Mouse (Mus musculus): ENCODE measurements around the gene Pif1. TPM values are rescaled to one million over a fixed set of nuclear protein-coding genes. Genes with fewer than 3 reads are reported as not detected.
A peak's percentile ranks its signal among the peaks of the same experiment; 100 is the strongest.

Gene Pif1
- polyA plus RNA-seq, 1 experiment from 2014 or later: 11.0 TPM

DNA sequence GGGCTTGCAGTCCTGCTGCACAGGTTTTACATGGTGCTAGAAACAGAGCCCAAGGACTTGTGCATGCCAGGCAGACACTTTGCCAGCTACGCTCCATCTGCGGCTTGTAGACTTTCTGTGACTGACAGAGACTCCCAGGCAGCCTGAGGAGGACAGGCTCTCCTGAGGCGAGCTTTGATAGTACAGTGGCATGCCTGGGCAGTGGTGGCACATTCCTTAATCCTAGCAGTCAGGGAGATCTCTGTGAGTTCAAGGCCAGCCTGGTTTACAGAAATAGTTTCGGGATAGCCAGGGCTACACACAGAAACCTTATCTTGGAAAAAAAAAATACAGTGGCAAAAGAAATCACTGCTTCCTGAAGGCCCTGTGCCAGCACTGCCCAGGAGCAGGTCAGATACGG is 39.8 kb upstream of the Pif1 start:
- H3K9ac ChIP-seq (replicated peaks; ENCODE audit: low read depth, low read length): no peak overlapping the region
- no peak overlapping the region for H3K4me2 ChIP-seq (replicated peaks; ENCODE audit: low read depth, low read length)
- no peak overlapping the region for H3K27ac ChIP-seq (ENCODE audit: low read length)
- no peaks in the 10 kb centered on the region for H3K27me3 ChIP-seq (ENCODE audit: control insufficient read depth, insufficient read depth, low read length)
- no peaks in the 10 kb centered on the region for H3K9me3 ChIP-seq (ENCODE audit: control insufficient read depth, low read depth, low read length)
- WGBS: 88% methylated on average over 5 of the region's 5 CpGs
- H3K4me1 ChIP-seq (ENCODE audit: control insufficient read depth, insufficient read depth, low read length): peaks cover 29% of the 10 kb centered on the region; the same call in 1 of the 2 replicates
- no peak for ATAC-seq (ENCODE audit: insufficient number of reproducible peaks, insufficient read depth, low FRiP score, low read depth)
- no peak overlapping the region for H3K4me3 ChIP-seq (ENCODE audit: low read depth, low read length)
- no peaks in the 10 kb centered on the region for H3K36me3 ChIP-seq (ENCODE audit: control insufficient read depth, insufficient read depth, low read length)

DNA sequence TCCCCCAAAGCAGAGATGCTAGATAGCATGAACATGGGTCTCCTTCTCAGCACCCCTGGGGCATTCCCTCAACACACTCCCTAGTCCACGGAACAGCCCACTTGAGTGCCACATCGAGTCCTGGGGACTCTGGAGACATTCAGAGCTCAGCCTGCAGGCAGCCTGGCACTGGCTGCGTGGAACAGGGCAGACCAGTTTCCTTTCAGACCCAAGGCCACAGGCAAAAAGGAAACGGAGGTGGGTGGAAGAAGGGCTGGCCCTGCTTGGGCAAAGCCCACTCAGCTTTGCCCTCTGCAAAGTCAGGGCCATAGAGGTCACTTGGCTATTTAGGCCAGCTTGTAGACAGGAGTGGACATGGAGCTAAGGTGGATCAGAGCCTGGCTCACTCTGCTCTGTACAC is 39.1 kb upstream of the Pif1 start:
- H3K9ac ChIP-seq (replicated peaks; ENCODE audit: low read depth, low read length): 0 out of 2 replicates have a peak overlapping the region, but pooled peaks have one; percentile 15
- peaks cover 29% of the 10 kb centered on the region; the same call in 1 of the 2 replicates for H3K4me1 ChIP-seq (ENCODE audit: control insufficient read depth, insufficient read depth, low read length)
- H3K36me3 ChIP-seq (ENCODE audit: control insufficient read depth, insufficient read depth, low read length): no peaks in the 10 kb centered on the region
- no peak for ATAC-seq (ENCODE audit: insufficient number of reproducible peaks, insufficient read depth, low FRiP score, low read depth)
- H3K27ac ChIP-seq (ENCODE audit: low read length): peak overlapping the region; percentile 52; the same call in 1 of the 2 replicates
- no peaks in the 10 kb centered on the region for H3K27me3 ChIP-seq (ENCODE audit: control insufficient read depth, insufficient read depth, low read length)
- H3K4me3 ChIP-seq (ENCODE audit: low read depth, low read length): no peak overlapping the region
- no peak overlapping the region for H3K4me2 ChIP-seq (replicated peaks; ENCODE audit: low read depth, low read length)
- WGBS: 58% methylated on average over 4 of the region's 4 CpGs
- no peaks in the 10 kb centered on the region for H3K9me3 ChIP-seq (ENCODE audit: control insufficient read depth, low read depth, low read length)

DNA sequence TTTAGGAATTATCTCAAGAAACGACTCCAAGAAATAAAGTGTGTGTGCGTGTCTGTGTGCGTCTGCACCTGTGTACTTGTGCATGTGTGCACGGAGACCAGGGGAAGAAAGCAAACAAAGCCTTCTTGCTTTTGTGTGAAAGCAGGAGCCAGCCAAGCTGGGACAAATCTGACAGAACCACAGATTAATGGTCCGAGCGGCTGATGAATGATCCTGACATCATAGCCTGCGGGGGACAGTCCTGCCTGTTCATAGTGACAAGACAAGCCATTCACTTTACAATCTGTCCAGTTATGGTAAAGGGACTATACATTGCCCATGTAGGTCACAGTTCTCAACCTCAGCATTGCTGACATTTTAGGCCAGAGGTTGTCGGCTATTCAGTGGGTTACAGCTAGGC is 38.6 kb upstream of the Pif1 start:
- Histone ChIP-seq H3K9me3 (ENCODE audit: control insufficient read depth, low read depth, low read length) (no peaks in the 10 kb centered on the region), H3K4me3 (ENCODE audit: low read depth, low read length) (no peak overlapping the region), H3K36me3 (ENCODE audit: control insufficient read depth, insufficient read depth, low read length) (no peaks in the 10 kb centered on the region), H3K27ac (ENCODE audit: low read length) (peak overlapping the region; percentile 52; the same call in 1 of the 2 replicates), H3K4me2 (replicated peaks; ENCODE audit: low read depth, low read length) (no peak overlapping the region), H3K27me3 (ENCODE audit: control insufficient read depth, insufficient read depth, low read length) (no peaks in the 10 kb centered on the region), H3K9ac (replicated peaks; ENCODE audit: low read depth, low read length) (no peak overlapping the region), H3K4me1 (ENCODE audit: control insufficient read depth, insufficient read depth, low read length) (peaks cover 29% of the 10 kb centered on the region; the same call in 1 of the 2 replicates)
- no peak for ATAC-seq (ENCODE audit: insufficient number of reproducible peaks, insufficient read depth, low FRiP score, low read depth)
- WGBS: 58% methylated on average over 8 of the region's 8 CpGs

DNA sequence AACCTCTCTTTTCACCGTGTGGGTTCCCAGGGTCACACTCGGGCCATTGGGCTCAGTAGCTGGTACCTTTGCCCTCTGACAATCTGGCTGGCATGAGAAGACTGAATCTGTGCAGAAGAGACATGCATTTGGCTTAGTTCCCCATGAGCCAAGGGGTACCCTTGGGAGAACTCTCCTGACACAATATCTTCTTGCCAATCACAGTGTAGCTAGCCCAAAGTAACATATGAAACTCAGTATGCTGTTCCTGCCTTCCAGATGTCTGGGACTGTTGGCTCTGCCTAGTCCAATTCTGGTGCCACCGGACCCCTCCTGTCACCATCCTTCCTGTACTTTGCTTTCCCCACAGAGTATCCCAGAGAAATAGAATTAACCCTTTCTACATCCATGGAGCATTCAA is 37.8 kb upstream of the Pif1 start:
- Histone ChIP-seq H3K4me2 (replicated peaks; ENCODE audit: low read depth, low read length) (no peak overlapping the region), H3K9me3 (ENCODE audit: control insufficient read depth, low read depth, low read length) (no peaks in the 10 kb centered on the region), H3K9ac (replicated peaks; ENCODE audit: low read depth, low read length) (no peak overlapping the region), H3K36me3 (ENCODE audit: control insufficient read depth, insufficient read depth, low read length) (no peaks in the 10 kb centered on the region; the same call in 1 of the 2 replicates), H3K4me3 (ENCODE audit: low read depth, low read length) (no peak overlapping the region), H3K27ac (ENCODE audit: low read length) (no peak overlapping the region), H3K27me3 (ENCODE audit: control insufficient read depth, insufficient read depth, low read length) (no peaks in the 10 kb centered on the region), H3K4me1 (ENCODE audit: control insufficient read depth, insufficient read depth, low read length) (peaks cover 29% of the 10 kb centered on the region; the same call in 1 of the 2 replicates)
- ATAC-seq (ENCODE audit: insufficient number of reproducible peaks, insufficient read depth, low FRiP score, low read depth): no peak
- WGBS: 89% methylated on average over 3 of the region's 3 CpGs

DNA sequence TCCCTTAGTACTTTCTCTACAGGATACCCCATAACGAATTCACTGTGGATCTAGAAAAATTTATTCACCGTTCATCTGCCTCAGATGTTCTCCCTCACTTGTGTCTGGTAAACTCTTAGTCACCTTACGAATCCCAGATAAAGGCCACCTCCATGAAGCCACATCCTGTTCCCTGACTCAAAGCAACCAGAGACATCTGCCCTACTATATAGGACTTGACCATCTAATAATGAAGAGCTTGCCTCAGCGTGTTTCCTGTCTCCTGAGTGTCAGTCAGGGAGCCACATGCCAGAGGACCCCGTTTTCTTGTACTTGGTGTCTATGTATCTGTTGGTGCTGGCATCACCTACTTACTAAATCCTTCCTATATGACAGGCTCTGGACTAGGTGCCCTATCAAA is 37.3 kb upstream of the Pif1 start:
- 80% methylated on average over 5 of the region's 5 CpGs for WGBS
- ATAC-seq (ENCODE audit: insufficient number of reproducible peaks, insufficient read depth, low FRiP score, low read depth): no peak
- Histone ChIP-seq H3K27ac (ENCODE audit: low read length) (peak overlapping the region; percentile 92), H3K9ac (replicated peaks; ENCODE audit: low read depth, low read length) (no peak overlapping the region), H3K4me1 (ENCODE audit: control insufficient read depth, insufficient read depth, low read length) (peaks cover 33% of the 10 kb centered on the region), H3K4me2 (replicated peaks; ENCODE audit: low read depth, low read length) (no peak overlapping the region), H3K4me3 (ENCODE audit: low read depth, low read length) (no peak overlapping the region), H3K9me3 (ENCODE audit: control insufficient read depth, low read depth, low read length) (no peaks in the 10 kb centered on the region), H3K36me3 (ENCODE audit: control insufficient read depth, insufficient read depth, low read length) (no peaks in the 10 kb centered on the region; the same call in 1 of the 2 replicates), H3K27me3 (ENCODE audit: control insufficient read depth, insufficient read depth, low read length) (no peaks in the 10 kb centered on the region)

DNA sequence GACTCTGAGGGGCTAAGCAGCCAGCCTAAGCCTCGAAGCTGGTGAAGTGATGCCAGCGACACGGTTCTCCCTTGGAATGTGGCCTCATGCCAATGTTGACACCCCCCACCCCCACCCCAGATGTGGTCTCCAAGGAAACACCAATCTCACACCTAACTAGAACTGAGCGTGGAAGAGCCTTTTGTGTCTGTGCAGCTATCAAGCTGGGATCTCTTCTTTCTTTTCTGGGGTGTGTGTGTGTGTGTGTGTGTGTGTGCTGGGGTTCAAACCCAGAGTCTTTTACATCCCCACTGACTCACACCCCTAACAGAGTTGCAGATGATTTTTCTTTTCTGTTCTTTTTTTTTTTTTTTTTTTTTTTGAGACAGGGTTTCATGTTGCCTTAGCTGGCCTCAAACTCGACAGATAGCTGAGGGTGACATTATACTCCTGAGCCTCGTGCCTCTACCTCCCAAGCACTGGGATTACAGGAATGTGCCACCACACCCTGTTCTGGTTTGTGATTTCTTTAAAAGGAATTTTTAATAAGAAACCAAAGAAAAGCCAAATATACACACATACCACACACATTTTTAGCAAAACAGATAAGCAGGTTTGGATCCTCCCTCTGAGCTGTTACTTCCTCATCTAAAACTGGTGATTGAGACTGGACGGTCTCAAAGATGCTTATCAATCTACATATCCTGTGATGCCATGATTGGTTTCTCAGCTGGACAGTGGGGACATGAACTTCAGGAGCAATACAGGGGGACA is 36.7 kb upstream of the Pif1 start:
- Histone ChIP-seq H3K27ac (ENCODE audit: low read length) (peak overlapping the region; percentile 92), H3K36me3 (ENCODE audit: control insufficient read depth, insufficient read depth, low read length) (no peaks in the 10 kb centered on the region; the same call in 1 of the 2 replicates), H3K4me1 (ENCODE audit: control insufficient read depth, insufficient read depth, low read length) (peaks cover 39% of the 10 kb centered on the region), H3K4me2 (replicated peaks; ENCODE audit: low read depth, low read length) (no peak overlapping the region), H3K4me3 (ENCODE audit: low read depth, low read length) (no peak overlapping the region), H3K9me3 (ENCODE audit: control insufficient read depth, low read depth, low read length) (no peaks in the 10 kb centered on the region), H3K9ac (replicated peaks; ENCODE audit: low read depth, low read length) (no peak overlapping the region), H3K27me3 (ENCODE audit: control insufficient read depth, insufficient read depth, low read length) (no peaks in the 10 kb centered on the region)
- WGBS: 20% methylated on average over 7 of the region's 7 CpGs
- ATAC-seq (ENCODE audit: insufficient number of reproducible peaks, insufficient read depth, low FRiP score, low read depth): no peak

DNA sequence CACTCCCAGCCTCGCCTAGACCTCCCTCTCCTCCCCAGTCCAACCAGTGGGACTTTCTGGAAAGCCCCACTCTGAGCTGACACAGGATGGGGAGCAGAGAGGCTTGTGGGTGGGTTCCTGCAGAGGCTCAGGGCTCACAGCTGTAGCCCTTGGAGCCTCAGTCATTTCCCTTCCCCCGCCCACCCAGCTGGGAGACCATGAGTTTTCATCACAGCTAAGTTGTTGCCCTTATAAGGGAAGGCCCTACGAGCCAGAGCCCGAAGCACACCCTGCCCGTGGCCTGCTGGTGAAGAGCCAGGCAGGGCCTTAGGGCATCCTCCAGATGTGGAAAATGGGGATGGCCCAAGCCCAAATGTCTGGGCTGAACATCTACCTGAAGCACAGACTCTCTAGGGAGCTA is 35.9 kb upstream of the Pif1 start:
- Histone ChIP-seq H3K4me1 (ENCODE audit: control insufficient read depth, insufficient read depth, low read length) (peaks cover 47% of the 10 kb centered on the region), H3K4me2 (replicated peaks; ENCODE audit: low read depth, low read length) (no peak overlapping the region), H3K4me3 (ENCODE audit: low read depth, low read length) (no peak overlapping the region), H3K9ac (replicated peaks; ENCODE audit: low read depth, low read length) (no peak overlapping the region), H3K9me3 (ENCODE audit: control insufficient read depth, low read depth, low read length) (no peaks in the 10 kb centered on the region), H3K27ac (ENCODE audit: low read length) (peak overlapping the region; percentile 92), H3K27me3 (ENCODE audit: control insufficient read depth, insufficient read depth, low read length) (no peaks in the 10 kb centered on the region), H3K36me3 (ENCODE audit: control insufficient read depth, insufficient read depth, low read length) (no peaks in the 10 kb centered on the region; the same call in 1 of the 2 replicates)
- 6% methylated on average over 5 of the region's 5 CpGs for WGBS
- ATAC-seq (ENCODE audit: insufficient number of reproducible peaks, insufficient read depth, low FRiP score, low read depth): peak; percentile 82

DNA sequence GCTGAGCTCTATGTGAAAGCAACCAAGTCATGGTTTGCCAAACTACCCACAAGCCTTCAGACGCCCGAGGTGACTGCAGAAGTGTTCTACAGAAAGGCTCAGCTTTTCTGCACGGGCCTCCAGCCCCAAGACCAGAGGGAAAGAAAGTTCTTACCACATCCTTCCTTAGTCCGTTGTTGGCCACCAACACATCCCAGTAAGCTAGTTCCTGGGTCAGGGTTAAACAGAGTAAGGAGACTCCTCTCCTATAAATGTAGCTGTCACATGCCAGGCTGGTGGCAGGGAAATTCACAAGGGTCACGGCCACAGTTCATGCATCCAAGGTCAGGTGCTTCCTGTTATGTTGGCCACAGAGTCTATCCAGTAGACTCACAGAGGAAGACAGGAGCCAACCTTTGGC is 34.8 kb upstream of the Pif1 start:
- Histone ChIP-seq H3K27ac (ENCODE audit: low read length) (peak overlapping the region; percentile 92; the same call in 1 of the 2 replicates), H3K9me3 (ENCODE audit: control insufficient read depth, low read depth, low read length) (no peaks in the 10 kb centered on the region), H3K4me2 (replicated peaks; ENCODE audit: low read depth, low read length) (no peak overlapping the region), H3K4me3 (ENCODE audit: low read depth, low read length) (no peak overlapping the region), H3K9ac (replicated peaks; ENCODE audit: low read depth, low read length) (no peak overlapping the region), H3K36me3 (ENCODE audit: control insufficient read depth, insufficient read depth, low read length) (peaks cover 3% of the 10 kb centered on the region; the same call in 1 of the 2 replicates), H3K27me3 (ENCODE audit: control insufficient read depth, insufficient read depth, low read length) (no peaks in the 10 kb centered on the region), H3K4me1 (ENCODE audit: control insufficient read depth, insufficient read depth, low read length) (peaks cover 48% of the 10 kb centered on the region)
- no peak for ATAC-seq (ENCODE audit: insufficient number of reproducible peaks, insufficient read depth, low FRiP score, low read depth)
- WGBS: 86% methylated on average over 5 of the region's 5 CpGs
